Mouse (Mus musculus) C2C12 (cell line): ENCODE measurements at regions not wholly inside any gene's neighbourhood (a gene's known extent, or its start where the extent isn't known, plus 50 kb on each side); places are given as distances from the start of the nearest gene placed in this dataset.
A peak's percentile ranks its signal among the peaks of the same experiment; 100 is the strongest.

ENCODE experiments used
- H3K27me3 ChIP-seq: one replicate; pipeline ENCODE4 v1.6.1; 2011; ENCODE audit not compliant: control insufficient read depth, insufficient read depth, insufficient read length
- H3K36me3 ChIP-seq: one replicate; pipeline ENCODE4 v1.6.1; 2011; ENCODE audit not compliant: control insufficient read depth, insufficient read depth
- H3K4me3 ChIP-seq: one replicate; pipeline ENCODE4 v1.5.1; 2011; ENCODE audit warnings: mild to moderate bottlenecking, control low read depth; ENCODE audit not compliant: poor library complexity, insufficient read depth, severe bottlenecking
- H3K79me2 ChIP-seq: one replicate; pipeline ENCODE4 v1.6.1; 2011; ENCODE audit not compliant: control insufficient read depth, insufficient read depth
- H3K79me3 ChIP-seq: one replicate; pipeline ENCODE4 v1.6.1; 2011; ENCODE audit warnings: low read depth, control low read depth
- H3ac ChIP-seq: one replicate; pipeline ENCODE3; 2011; ENCODE audit warnings: low read depth; ENCODE audit not compliant: control insufficient read depth, insufficient read length
- CEBPB ChIP-seq: IDR thresholded peaks from one replicate; pipeline ENCODE4 v1.6.1; 2011; ENCODE audit warnings: low read depth, mild to moderate bottlenecking, control low read depth, moderate library complexity
- CTCF ChIP-seq: IDR thresholded peaks from one replicate; pipeline ENCODE4 v1.5.1; 2011; ENCODE audit not compliant: control insufficient read depth, insufficient read depth, insufficient read length
- FOSL1 ChIP-seq: IDR thresholded peaks from one replicate; pipeline ENCODE4 v1.8.0; 2011; ENCODE audit warnings: mild to moderate bottlenecking, low read length; ENCODE audit not compliant: poor library complexity, insufficient read depth, severe bottlenecking
- MAX ChIP-seq: IDR thresholded peaks from one replicate; pipeline ENCODE4 v1.6.1; 2011; ENCODE audit warnings: mild to moderate bottlenecking, control low read depth
- MYOD1 ChIP-seq: IDR thresholded peaks from one replicate; pipeline ENCODE4 v1.6.1; 2011; ENCODE audit warnings: low read depth; ENCODE audit not compliant: control insufficient read depth, insufficient read length
- MYOG ChIP-seq: IDR thresholded peaks from one replicate; pipeline ENCODE4 v1.6.1; 2011; ENCODE audit not compliant: control insufficient read depth, insufficient read length; ENCODE audit errors: extremely low read depth
- USF1 ChIP-seq: IDR thresholded peaks from one replicate; pipeline ENCODE4 v1.6.1; 2011; ENCODE audit warnings: low read depth, mild to moderate bottlenecking, control low read depth, moderate library complexity

DNA sequence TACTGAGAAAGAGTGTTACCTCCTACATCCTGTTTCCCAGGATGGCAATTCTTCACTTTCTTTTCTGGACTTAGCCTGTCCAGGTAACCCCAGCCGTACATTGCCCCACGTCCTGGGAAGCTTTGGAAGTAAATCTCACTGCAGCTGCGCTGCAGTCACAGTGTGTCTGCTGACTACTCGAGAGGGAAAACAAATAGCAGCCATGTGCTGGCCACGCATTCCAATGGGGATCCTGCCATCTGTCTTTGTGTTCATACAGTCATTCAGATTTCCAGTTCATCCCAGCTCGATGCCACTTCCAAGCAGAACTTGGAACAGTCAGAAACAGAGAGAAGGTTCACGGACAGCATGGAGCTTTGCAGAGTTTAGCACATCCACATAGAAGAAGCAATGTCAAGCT is 690.2 kb upstream of the Acvr2a start:
- TF ChIP-seq CEBPB: no peak
- no peak for TF ChIP-seq CTCF
- no peak for TF ChIP-seq MAX
- no peak for TF ChIP-seq MYOD1
- no peak for TF ChIP-seq USF1
- no peak for TF ChIP-seq FOSL1
- no peak for TF ChIP-seq MYOG
- Histone ChIP-seq H3K79me2 (no peaks in the 10 kb centered on the region), H3K36me3 (no peaks in the 10 kb centered on the region), H3K4me3 (no peak overlapping the region), H3K27me3 (no peaks in the 10 kb centered on the region), H3K79me3 (no peaks in the 10 kb centered on the region), H3ac (no peak overlapping the region)

DNA sequence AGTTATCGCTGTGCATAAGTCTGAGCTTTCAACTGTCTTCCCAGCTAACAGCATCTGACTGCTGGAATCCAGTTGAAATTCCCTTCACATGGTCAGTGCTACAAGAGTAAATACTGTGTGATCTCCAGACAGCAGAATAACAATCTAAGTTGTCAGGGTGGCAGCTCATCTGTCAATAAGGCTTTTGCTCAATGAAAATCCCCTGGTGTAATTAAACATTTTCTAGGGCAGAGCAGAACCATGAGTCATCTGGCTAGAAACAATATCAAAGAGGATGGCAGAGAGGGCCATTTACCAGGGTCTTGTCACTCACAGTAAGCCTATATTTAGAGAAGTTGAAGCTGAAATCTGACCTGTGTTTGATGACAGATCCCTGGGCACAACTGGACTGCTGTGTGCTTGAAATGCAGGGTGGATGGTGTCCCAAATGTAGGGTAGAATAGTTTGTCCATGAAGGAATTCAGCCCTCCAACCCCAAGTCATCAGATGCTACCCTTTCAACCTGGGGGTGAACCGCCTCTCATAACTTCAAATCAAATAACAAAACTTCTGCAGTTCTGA is 675.8 kb upstream of the Acvr2a start:
- H3K79me2 ChIP-seq: no peaks in the 10 kb centered on the region
- TF ChIP-seq MYOD1: peak; percentile 47
- no peak for TF ChIP-seq FOSL1
- H3ac ChIP-seq: no peak overlapping the region
- no peaks in the 10 kb centered on the region for H3K27me3 ChIP-seq
- H3K4me3 ChIP-seq: no peak overlapping the region
- no peaks in the 10 kb centered on the region for H3K36me3 ChIP-seq
- no peaks in the 10 kb centered on the region for H3K79me3 ChIP-seq

DNA sequence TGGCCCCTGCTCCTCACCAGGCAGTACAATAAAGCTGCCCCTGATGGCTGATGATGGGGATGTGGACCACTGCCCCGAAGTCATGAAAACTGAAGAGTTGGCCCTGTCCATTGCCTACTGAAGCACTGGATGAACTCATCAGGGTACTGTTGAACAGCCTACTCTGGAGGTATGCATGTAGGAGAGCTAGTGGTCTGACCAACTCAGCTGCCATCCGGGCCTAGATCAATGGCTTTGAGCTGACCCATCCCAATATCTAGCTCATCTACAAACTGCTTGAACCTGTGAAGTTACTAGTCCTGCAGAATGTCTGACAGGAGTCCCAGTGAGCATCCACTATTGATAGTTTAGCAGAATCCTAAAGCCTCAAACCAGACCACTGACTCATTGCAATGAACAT is 672.6 kb upstream of the Acvr2a start:
- Histone ChIP-seq H3K4me3 (no peak overlapping the region), H3ac (no peak overlapping the region), H3K36me3 (no peaks in the 10 kb centered on the region), H3K79me2 (no peaks in the 10 kb centered on the region), H3K27me3 (no peaks in the 10 kb centered on the region), H3K79me3 (no peaks in the 10 kb centered on the region)
- TF ChIP-seq MAX: no peak

DNA sequence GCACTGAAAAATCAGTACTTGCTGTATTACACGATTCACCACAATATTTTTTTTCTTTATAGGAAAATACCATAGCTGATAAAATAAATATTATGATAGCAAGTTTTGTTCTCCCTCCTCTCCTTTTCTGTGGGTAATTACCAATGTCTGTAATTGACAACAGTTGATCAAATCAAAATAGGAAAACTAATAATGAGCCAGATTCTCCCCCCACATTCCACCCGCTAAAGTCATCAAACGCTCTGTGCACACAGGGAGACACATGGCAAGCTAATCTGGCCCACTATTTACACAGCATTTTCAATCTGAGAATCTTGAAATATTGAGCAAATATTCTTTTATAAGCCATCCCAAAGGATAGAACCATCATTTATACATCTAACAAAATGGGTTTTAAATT is 659.2 kb upstream of the Acvr2a start:
- TF ChIP-seq CEBPB (no peak), FOSL1 (no peak)
- Histone ChIP-seq H3K36me3 (no peaks in the 10 kb centered on the region), H3K79me3 (no peaks in the 10 kb centered on the region), H3K27me3 (no peaks in the 10 kb centered on the region), H3K4me3 (no peak overlapping the region), H3K79me2 (no peaks in the 10 kb centered on the region), H3ac (no peak overlapping the region)

DNA sequence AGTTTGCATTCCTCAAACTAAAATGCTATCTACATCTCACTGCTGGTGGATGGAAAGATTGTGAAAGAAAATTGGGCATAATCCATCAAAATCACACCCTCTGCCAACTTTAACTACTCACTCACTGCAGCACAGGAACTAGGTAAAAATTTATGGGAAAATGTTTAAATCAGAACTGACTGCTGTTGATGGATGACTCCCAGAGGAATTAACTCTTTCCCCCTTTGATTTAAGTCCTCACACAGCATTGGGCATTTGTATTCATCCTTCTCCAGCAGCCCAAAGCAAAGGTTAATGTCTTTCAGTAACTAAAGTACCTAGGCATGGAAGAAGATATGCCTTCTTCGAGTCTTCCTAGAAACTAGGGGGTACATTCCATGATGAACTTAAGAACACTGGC is 641.3 kb upstream of the Acvr2a start:
- Histone ChIP-seq H3K27me3 (no peaks in the 10 kb centered on the region), H3K4me3 (no peak overlapping the region), H3K36me3 (no peaks in the 10 kb centered on the region), H3K79me2 (no peaks in the 10 kb centered on the region), H3ac (no peak overlapping the region), H3K79me3 (no peaks in the 10 kb centered on the region)
- no peak for TF ChIP-seq MYOD1
- TF ChIP-seq USF1: no peak
- no peak for TF ChIP-seq CEBPB
- no peak for TF ChIP-seq MAX
- no peak for TF ChIP-seq FOSL1
- TF ChIP-seq MYOG: no peak
- no peak for TF ChIP-seq CTCF

DNA sequence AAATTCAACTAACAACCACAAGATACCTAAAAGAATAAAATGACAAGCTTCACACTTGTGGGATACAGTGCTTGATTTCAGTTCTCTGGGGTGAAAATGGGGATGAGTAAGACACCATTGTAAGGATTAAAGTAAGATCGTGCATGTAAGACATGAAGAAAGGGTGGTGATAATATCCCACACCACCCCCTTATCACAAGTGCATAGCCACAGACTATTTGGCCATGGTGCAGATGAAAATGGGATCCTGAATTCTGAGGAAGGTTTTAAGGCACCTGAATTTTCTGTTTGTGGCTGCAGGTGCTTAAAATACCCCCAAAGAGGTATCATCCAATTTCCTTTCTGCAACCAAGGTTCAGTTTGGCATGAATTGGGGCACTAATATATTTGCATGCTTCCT is 627.7 kb upstream of the Acvr2a start:
- H3K79me3 ChIP-seq: no peaks in the 10 kb centered on the region
- H3K79me2 ChIP-seq: no peaks in the 10 kb centered on the region
- H3ac ChIP-seq: no peak overlapping the region
- TF ChIP-seq USF1 (no peak), CEBPB (no peak), MYOG (no peak), MYOD1 (no peak)
- no peaks in the 10 kb centered on the region for H3K36me3 ChIP-seq
- H3K4me3 ChIP-seq: no peak overlapping the region
- H3K27me3 ChIP-seq: no peaks in the 10 kb centered on the region

DNA sequence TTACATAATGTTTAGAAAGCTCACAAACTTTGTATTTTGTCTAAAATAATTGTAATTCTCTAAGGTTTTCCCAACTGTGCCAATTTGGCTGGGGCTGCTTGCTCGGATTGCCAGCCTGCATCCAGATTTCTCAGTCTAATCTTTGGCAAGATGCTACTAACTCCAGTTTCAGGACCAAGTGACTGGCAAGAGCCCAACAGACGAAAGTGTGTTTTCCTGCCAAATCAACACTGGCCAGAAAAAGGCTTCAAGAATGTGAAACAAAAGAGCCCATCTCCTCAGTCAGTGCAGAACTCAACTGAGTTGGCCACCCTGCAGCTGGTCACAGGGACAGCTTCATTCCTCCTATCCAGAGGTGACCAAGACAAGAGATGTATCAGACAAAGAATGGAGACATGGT is 627.3 kb upstream of the Acvr2a start:
- TF ChIP-seq MAX (no peak), MYOD1 (no peak), FOSL1 (no peak), USF1 (no peak), CEBPB (no peak), MYOG (no peak), CTCF (no peak)
- no peaks in the 10 kb centered on the region for H3K79me2 ChIP-seq

More for the DNA sequence above, 627.3 kb upstream of the Acvr2a start:
- Histone ChIP-seq H3K4me3 (no peak overlapping the region), H3K79me3 (no peaks in the 10 kb centered on the region), H3ac (no peak overlapping the region), H3K27me3 (no peaks in the 10 kb centered on the region), H3K36me3 (no peaks in the 10 kb centered on the region)
